Mouse (Mus musculus): Measurements from ENCODE around the gene Luzp2. TPM values are rescaled to one million over a fixed set of nuclear protein-coding genes. Genes with fewer than 3 reads are reported as not detected.
"Not testable (repeated sequence)": the region's sequence is repeated elsewhere in the genome, so short reads cannot be mapped to it uniquely, and the experiment has no call there.

Luzp2 gene
- polyA plus RNA-seq, 1 experiment from 2014 or later, result 83.3 TPM

DNA sequence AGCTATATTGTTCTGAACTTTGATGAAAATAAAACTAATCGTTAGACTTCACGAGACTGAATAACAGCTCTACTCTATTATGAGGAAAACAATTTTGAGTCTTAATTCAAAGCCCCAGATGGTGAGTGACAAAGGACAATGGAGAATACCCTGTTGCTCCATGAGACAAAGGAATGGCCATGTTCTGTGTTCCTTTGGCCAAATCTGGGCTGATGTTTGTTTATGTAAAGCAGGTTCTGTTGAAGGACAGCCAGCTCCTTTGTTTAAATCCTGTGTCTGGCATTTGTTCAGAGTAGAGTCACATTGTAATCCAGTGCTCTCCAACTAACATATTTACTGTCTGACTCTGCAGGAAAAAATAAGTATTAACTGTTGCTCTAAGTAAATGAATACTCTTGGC lies 121.5 kb downstream of the Luzp2 start:
- H3K27me3 ChIP-seq (ENCODE audit: control insufficient read depth, insufficient read depth, low read depth, low read length), result no peaks in the 10 kb centered on the region
- no peak overlapping the region for H3K4me2 ChIP-seq (ENCODE audit: low read length)
- 63% methylated on average over 2 of the region's 2 CpGs for WGBS
- no peak overlapping the region for H3K9ac ChIP-seq (ENCODE audit: low read depth, low read length)
- no peaks in the 10 kb centered on the region for H3K36me3 ChIP-seq (ENCODE audit: control insufficient read depth, insufficient read depth, low read length)
- 0 out of 2 replicates have a peak, but pooled peaks cover 2% of the 10 kb centered on the region for H3K9me3 ChIP-seq (replicated peaks; ENCODE audit: control insufficient read depth, low read length, poor library complexity, severe bottlenecking)
- H3K4me1 ChIP-seq (ENCODE audit: control insufficient read depth, insufficient read depth, low read length), result no peaks in the 10 kb centered on the region
- no peak for ATAC-seq
- no peak overlapping the region for H3K4me3 ChIP-seq (ENCODE audit: low read depth, low read length)
- H3K27ac ChIP-seq (ENCODE audit: low read length), result no peak overlapping the region

DNA sequence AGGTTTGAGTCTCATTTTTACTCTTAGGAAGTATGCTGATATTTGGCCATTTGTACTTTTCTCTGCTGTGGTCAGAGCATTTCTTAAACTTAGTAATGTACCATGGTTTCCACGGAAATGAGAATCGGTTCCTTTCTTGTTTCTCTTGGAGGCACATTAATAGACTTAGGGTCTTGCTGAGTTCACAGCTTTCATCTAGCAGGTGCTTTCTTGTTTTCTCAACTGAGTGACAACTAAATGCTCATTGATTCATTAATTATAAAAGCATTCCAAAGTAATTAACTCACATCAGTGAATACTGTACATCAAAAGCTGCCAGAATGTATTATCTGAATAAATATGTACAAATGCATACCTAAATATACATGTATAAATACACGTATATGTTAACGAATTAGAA lies 127.4 kb downstream of the Luzp2 start:
- Histone ChIP-seq H3K4me2 (ENCODE audit: low read length) (no peak overlapping the region), H3K9me3 (replicated peaks; ENCODE audit: control insufficient read depth, low read length, poor library complexity, severe bottlenecking) (no peaks in the 10 kb centered on the region), H3K4me1 (ENCODE audit: control insufficient read depth, insufficient read depth, low read length) (peaks cover 4% of the 10 kb centered on the region; the same call in 1 of the 2 replicates), H3K36me3 (ENCODE audit: control insufficient read depth, insufficient read depth, low read length) (no peaks in the 10 kb centered on the region), H3K4me3 (ENCODE audit: low read depth, low read length) (no peak overlapping the region), H3K9ac (ENCODE audit: low read depth, low read length) (no peak overlapping the region), H3K27ac (ENCODE audit: low read length) (no peak overlapping the region), H3K27me3 (ENCODE audit: control insufficient read depth, insufficient read depth, low read depth, low read length) (no peaks in the 10 kb centered on the region)
- no peak for ATAC-seq
- WGBS, result 55% methylated on average over 4 of the region's 4 CpGs

DNA sequence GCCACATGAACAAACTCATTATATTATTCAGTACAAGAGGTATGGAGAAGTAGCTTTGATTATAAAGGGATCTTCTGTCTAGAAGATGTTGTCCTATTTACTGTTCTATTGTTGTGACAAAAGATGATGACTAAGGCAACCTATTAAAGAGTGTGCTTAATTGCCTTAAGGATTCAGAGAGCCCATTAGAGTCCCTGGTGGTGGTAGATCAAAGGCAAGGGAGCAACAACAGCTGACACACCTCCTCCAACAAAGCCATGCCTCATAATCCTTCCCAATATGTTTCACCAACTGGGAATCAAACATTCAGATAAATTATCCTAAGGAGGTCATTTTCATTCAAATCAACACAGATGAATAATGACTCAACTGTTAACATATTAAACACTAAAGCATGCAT lies 142.1 kb downstream of the Luzp2 start:
- H3K4me3 ChIP-seq (ENCODE audit: low read depth, low read length), result no peak overlapping the region
- ATAC-seq, result no peak
- H3K36me3 ChIP-seq (ENCODE audit: control insufficient read depth, insufficient read depth, low read length), result no peaks in the 10 kb centered on the region

DNA sequence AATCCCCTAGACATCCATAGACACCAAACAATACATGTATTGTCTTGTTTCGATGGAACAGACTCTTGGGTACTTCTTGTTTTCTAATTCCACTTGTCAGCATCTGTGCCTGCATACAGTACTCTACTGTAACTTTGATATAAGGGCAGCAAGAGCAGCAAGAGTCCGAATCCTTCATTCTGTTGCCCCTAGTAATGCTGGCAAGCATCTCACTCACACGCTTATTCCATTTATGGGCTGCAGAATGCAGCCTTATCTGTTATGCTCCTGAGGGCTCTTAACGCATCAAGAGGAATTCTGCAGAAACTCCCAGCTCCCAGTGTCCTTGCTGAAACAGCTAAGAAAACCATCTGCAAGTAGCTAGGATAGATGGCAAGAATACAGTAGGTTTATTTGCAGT lies 145.3 kb downstream of the Luzp2 start:
- Histone ChIP-seq H3K4me1 (ENCODE audit: control insufficient read depth, insufficient read depth, low read length) (no peaks in the 10 kb centered on the region), H3K4me3 (ENCODE audit: low read depth, low read length) (no peak overlapping the region), H3K9ac (ENCODE audit: low read depth, low read length) (no peak overlapping the region), H3K36me3 (ENCODE audit: control insufficient read depth, insufficient read depth, low read length) (no peaks in the 10 kb centered on the region), H3K4me2 (ENCODE audit: low read length) (no peak overlapping the region), H3K9me3 (replicated peaks; ENCODE audit: control insufficient read depth, low read length, poor library complexity, severe bottlenecking) (no peaks in the 10 kb centered on the region), H3K27ac (ENCODE audit: low read length) (no peak overlapping the region), H3K27me3 (ENCODE audit: control insufficient read depth, insufficient read depth, low read depth, low read length) (no peaks in the 10 kb centered on the region)
- WGBS, result 63% methylated on average over 4 of the region's 4 CpGs
- ATAC-seq, result no peak

More for the DNA sequence above, 142.1 kb downstream of the Luzp2 start:
- Histone ChIP-seq H3K27me3 (ENCODE audit: control insufficient read depth, insufficient read depth, low read depth, low read length) (no peaks in the 10 kb centered on the region), H3K9ac (ENCODE audit: low read depth, low read length) (no peak overlapping the region), H3K9me3 (replicated peaks; ENCODE audit: control insufficient read depth, low read length, poor library complexity, severe bottlenecking) (no peaks in the 10 kb centered on the region), H3K4me1 (ENCODE audit: control insufficient read depth, insufficient read depth, low read length) (no peaks in the 10 kb centered on the region), H3K27ac (ENCODE audit: low read length) (no peak overlapping the region), H3K4me2 (ENCODE audit: low read length) (no peak overlapping the region)

DNA sequence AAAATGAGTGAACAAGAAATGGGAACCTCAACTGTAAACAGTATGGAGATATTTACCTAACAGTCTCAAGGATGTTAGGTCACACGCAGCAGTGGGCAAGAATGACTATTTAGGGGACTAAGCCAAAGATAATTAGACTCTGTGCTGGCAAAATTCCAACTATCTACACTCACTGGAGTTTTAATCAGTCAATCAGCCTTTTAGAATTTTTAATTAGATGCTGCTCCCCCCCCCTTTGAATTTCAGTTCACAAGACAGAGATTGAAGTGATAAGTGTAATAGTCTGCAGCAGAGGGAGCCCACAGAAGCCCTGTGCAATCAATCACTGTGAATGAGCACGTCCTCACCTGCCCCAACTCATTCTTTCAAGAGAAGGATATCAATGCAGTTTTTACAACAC lies 165.1 kb downstream of the Luzp2 start:
- no peaks in the 10 kb centered on the region for H3K4me1 ChIP-seq (ENCODE audit: control insufficient read depth, insufficient read depth, low read length)
- H3K4me3 ChIP-seq (ENCODE audit: low read depth, low read length), result no peak overlapping the region
- H3K9me3 ChIP-seq (replicated peaks; ENCODE audit: control insufficient read depth, low read length, poor library complexity, severe bottlenecking), result no peaks in the 10 kb centered on the region
- 61% methylated on average over 2 of the region's 2 CpGs for WGBS
- H3K9ac ChIP-seq (ENCODE audit: low read depth, low read length), result no peak overlapping the region
- no peak overlapping the region for H3K27ac ChIP-seq (ENCODE audit: low read length)
- H3K27me3 ChIP-seq (ENCODE audit: control insufficient read depth, insufficient read depth, low read depth, low read length), result no peaks in the 10 kb centered on the region
- H3K36me3 ChIP-seq (ENCODE audit: control insufficient read depth, insufficient read depth, low read length), result no peaks in the 10 kb centered on the region
- ATAC-seq, result no peak
- H3K4me2 ChIP-seq (ENCODE audit: low read length), result no peak overlapping the region

DNA sequence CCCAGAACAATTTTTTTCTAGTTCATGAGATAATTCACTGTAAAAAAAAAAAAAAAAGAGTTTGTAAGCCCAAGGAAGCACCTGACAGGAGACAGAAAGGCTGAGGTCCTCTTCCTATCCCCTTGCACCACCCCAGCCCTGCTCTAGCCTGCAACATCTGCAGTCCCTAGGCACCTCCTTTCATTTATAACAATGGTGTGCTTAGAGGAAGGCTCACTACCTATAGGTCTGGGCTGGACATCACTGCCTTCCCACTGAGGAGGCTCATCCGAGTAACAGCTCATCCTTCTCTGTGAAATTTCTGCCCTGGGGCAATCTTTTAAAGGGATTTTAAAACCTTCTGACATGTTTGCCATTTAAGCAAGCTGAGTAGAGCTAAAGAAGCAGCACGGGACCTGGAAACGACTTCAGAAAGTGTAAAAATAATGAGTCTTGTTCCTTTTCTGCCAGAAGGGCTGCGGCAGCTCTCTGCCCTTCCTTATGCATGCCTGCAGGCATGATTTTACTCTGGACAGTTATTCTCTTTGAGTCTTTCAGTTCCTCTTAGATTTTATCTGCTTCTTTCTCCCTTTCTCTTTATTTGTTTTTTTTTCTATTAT lies 174.0 kb downstream of the Luzp2 start:
- no peak overlapping the region for H3K4me2 ChIP-seq (ENCODE audit: low read length)
- H3K9ac ChIP-seq (ENCODE audit: low read depth, low read length), result no peak overlapping the region
- H3K27me3 ChIP-seq (ENCODE audit: control insufficient read depth, insufficient read depth, low read depth, low read length), result no peaks in the 10 kb centered on the region
- H3K4me3 ChIP-seq (ENCODE audit: low read depth, low read length), result no peak overlapping the region
- ATAC-seq, result peak; percentile 89
- WGBS, result 34% methylated on average over 4 of the region's 4 CpGs
- no peaks in the 10 kb centered on the region for H3K9me3 ChIP-seq (replicated peaks; ENCODE audit: control insufficient read depth, low read length, poor library complexity, severe bottlenecking)
- H3K4me1 ChIP-seq (ENCODE audit: control insufficient read depth, insufficient read depth, low read length), result peaks cover 7% of the 10 kb centered on the region; the same call in 1 of the 2 replicates
- no peak overlapping the region for H3K27ac ChIP-seq (ENCODE audit: low read length)
- no peaks in the 10 kb centered on the region for H3K36me3 ChIP-seq (ENCODE audit: control insufficient read depth, insufficient read depth, low read length)

DNA sequence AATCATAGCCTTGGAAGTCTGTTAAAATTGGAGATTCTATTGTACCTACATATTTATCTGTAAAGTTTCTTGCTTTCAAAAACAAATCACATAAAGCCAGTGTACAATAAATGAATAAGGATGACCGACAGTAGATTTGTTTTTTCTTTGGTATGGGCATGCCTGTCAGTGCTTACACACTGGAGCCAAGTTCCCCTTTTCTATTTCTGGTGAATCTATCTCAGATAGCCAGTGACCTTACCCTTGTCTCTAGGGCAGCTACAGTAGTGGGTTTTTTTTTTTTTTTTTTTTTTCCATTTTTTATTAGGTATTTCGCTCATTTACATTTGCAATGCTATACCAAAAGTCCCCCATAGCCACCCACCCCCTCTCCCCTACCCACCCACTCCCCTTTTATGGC lies 298.6 kb downstream of the Luzp2 start:
- not testable (repeated sequence) for H3K9me3 ChIP-seq (replicated peaks; ENCODE audit: control insufficient read depth, low read length, poor library complexity, severe bottlenecking); H3K9ac ChIP-seq (ENCODE audit: low read depth, low read length); H3K27me3 ChIP-seq (ENCODE audit: control insufficient read depth, insufficient read depth, low read depth, low read length); ATAC-seq; H3K4me2 ChIP-seq (ENCODE audit: low read length); H3K27ac ChIP-seq (ENCODE audit: low read length); H3K4me3 ChIP-seq (ENCODE audit: low read depth, low read length); H3K4me1 ChIP-seq (ENCODE audit: control insufficient read depth, insufficient read depth, low read length); H3K36me3 ChIP-seq (ENCODE audit: control insufficient read depth, insufficient read depth, low read length)
- 96% methylated on average over 1 of the region's 2 CpGs for WGBS

DNA sequence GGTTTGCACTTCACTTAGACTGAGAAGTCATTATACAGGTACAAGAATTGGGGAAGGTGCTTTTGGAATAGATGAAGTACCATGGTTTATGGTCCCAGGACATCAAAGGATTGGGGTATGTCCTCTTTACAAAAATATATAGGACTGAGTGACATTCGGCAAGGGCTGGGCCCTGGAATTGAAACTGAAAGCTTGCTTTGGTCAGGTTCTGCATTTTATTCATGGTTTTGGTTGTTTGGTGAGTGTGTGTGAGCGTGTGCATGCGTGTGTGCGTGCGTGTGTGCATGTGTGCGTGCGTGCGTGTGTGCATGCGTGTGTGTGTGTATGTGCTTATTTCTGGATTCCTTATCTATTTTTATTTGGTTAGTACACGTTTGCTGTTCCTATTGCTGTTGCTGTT lies 353.6 kb downstream of the Luzp2 start:
- Histone ChIP-seq H3K27me3 (ENCODE audit: control insufficient read depth, insufficient read depth, low read depth, low read length) (no peaks in the 10 kb centered on the region), H3K4me2 (ENCODE audit: low read length) (no peak overlapping the region), H3K4me1 (ENCODE audit: control insufficient read depth, insufficient read depth, low read length) (no peaks in the 10 kb centered on the region), H3K9ac (ENCODE audit: low read depth, low read length) (no peak overlapping the region), H3K36me3 (ENCODE audit: control insufficient read depth, insufficient read depth, low read length) (no peaks in the 10 kb centered on the region), H3K27ac (ENCODE audit: low read length) (no peak overlapping the region), H3K9me3 (replicated peaks; ENCODE audit: control insufficient read depth, low read length, poor library complexity, severe bottlenecking) (no peaks in the 10 kb centered on the region), H3K4me3 (ENCODE audit: low read depth, low read length) (no peak overlapping the region)
- no peak for ATAC-seq
- 96% methylated on average over 10 of the region's 10 CpGs for WGBS

DNA sequence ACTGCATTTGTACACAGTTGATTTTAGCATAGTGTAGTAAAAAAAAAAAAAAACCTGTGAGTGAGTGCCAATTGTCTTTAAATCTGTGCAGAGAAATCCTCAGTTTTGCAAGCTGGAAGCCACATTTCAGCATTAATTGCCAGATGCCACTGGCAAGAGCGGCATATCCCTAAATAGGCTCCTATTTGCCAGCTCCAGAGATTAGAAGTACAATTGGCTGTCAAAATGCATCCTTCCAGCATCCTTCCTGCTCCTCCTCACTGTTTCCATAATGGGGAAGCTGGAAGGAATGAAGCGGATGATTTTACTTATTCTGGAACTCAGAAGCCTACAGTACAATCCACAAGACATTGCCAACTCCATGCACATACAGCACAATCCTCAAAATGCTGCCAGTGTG lies 354.2 kb downstream of the Luzp2 start:
- Histone ChIP-seq H3K9me3 (replicated peaks; ENCODE audit: control insufficient read depth, low read length, poor library complexity, severe bottlenecking) (no peaks in the 10 kb centered on the region), H3K4me2 (ENCODE audit: low read length) (no peak overlapping the region), H3K36me3 (ENCODE audit: control insufficient read depth, insufficient read depth, low read length) (no peaks in the 10 kb centered on the region), H3K4me1 (ENCODE audit: control insufficient read depth, insufficient read depth, low read length) (no peaks in the 10 kb centered on the region), H3K9ac (ENCODE audit: low read depth, low read length) (no peak overlapping the region), H3K27ac (ENCODE audit: low read length) (0 out of 2 replicates have a peak overlapping the region, but pooled peaks have one; percentile 15), H3K27me3 (ENCODE audit: control insufficient read depth, insufficient read depth, low read depth, low read length) (no peaks in the 10 kb centered on the region), H3K4me3 (ENCODE audit: low read depth, low read length) (no peak overlapping the region)
- no peak for ATAC-seq
- 68% methylated on average over 2 of the region's 2 CpGs for whole genome bisulfite sequencing
